Mouse (Mus musculus) layer of hippocampus, postnatal 14 days (tissue): ENCODE results near the gene Tead3. TPM values are rescaled to one million over a fixed set of nuclear protein-coding genes. Genes with fewer than 3 reads are reported as not detected.
A peak's percentile ranks its signal among the peaks of the same experiment; 100 is the strongest.

Source experiments
- DNase-seq, 2 experiments: peaks; one replicate each; pipeline ENCODE4 v3.0.0; 2021 to 2022; ENCODE audit warnings: low spot score in 2 of 2, mixed read lengths in 1 of 2
- total RNA-seq, 2 experiments: library from RNA; stranded (reverse); gene quantifications; 2 replicates each; pipeline ENCODE4 v1.2.3; 2021

The Tead3 gene
- total RNA-seq, 2 experiments from 2014 or later = 5.1 to 5.7 TPM

GRCm38 (mm10) chr17:28311366-28312132 lies 39.1 kb downstream of the Tead3 start:
- DNase-seq = no peak

- DNase-seq = no peak
These were observed 39.8 kb downstream of the Tead3 start for GRCm38 (mm10) chr17:28310831-28311230.

DNA sequence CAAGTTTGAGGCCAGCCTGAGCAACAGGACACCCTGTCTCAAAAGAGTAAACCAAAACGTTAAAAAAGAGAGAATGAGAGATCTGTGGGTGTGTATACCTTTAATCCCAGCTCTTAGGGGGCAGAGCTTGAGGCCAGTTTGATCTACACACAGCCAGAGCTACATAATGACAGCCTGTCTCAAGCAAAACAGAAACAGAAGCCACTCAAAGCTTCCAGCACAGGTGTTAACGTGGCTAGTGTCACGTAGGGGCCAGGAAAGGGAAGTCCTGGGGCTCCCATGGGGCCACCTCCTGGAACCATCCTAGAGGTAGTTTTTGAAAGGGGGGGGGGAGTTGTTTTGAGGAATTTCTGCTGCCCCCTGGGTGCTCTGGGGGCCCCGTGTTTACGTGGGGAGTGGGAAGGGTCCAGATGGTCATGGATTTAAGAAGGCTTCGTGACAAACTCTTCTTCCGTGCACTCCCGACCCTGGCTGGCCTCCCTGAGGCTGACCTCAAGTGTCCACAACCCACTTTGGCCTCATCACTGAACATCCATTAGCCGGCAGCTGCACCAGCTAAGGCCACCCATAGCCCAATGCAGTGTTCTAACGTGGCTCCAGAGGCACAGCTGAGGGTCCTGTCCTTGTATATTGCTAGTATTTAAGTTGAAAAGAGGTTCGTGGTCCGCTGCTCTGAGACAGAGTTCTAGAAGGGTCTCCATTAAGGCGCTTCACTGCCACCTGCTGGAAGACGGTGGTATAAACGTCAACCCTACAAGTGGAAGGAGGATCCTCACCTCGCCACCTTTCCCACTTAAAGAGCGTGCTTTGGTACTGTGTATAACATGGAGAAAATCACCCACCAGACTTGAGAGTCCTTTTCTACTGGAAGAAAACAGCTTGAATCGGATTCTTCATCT lies 42.1 kb downstream of the Tead3 start:
- DNase-seq = peak; percentile 88 to 89

DNA sequence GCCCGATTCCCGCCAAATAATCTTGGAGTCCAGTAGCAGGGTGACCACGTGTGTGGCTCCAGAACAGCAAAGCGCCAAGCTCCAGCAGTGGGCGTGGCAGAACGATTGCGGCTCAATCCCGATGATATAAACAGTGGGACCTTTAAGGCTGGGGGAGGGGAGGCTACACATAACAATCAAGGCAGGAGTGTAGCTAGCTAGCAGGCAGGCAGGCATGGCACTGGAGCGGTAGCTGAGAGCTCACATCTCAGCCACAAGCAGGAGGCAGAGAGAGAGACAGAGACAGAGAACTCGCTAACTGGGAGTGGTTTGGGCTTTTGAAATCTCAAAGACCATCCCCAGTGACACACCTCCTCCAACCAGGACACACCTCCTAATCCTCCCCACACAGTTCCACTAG lies 45.4 kb downstream of the Tead3 start:
- no peak for DNase-seq

DNA sequence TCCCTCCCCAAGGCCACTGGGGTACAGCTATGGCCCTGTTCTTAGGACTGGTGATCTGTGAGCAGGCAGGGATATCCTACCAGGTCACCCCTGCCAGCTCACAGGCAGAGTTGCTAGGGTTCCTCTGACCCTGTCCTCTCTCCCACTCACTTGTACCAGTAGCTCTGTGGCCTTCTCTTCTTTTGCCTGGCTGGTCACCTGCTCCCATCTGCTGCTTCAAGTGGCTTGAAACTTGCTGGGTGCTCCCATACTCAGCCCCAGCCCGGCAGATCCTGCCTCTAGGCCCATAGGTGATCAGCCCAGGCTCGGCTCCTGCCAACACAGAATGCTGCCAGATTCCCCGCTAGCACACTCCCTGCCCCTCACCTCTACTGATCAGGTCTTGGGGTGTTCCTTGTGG lies 49.8 kb downstream of the Tead3 start:
- no peak for DNase-seq

DNA sequence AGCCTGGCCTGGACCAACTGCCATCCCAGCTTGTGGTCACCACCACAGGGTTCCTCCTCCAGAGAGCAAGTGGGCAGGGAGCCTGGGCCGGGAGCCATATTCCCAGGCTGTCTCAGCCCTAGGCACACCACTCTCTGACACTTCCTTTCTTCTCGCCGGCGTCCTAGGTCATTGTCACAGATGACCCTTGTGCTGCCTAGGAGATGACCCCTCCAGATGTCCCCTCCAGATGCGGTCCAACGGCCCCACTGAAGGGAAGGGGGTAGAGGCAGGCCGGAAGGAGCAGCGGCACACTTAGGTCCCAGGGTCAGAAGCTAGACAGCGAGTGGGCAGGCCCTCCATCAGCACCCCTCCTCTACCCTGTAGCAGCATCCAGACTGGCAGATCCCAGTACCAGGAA lies 50.3 kb downstream of the Tead3 start:
- DNase-seq = no peak

DNA sequence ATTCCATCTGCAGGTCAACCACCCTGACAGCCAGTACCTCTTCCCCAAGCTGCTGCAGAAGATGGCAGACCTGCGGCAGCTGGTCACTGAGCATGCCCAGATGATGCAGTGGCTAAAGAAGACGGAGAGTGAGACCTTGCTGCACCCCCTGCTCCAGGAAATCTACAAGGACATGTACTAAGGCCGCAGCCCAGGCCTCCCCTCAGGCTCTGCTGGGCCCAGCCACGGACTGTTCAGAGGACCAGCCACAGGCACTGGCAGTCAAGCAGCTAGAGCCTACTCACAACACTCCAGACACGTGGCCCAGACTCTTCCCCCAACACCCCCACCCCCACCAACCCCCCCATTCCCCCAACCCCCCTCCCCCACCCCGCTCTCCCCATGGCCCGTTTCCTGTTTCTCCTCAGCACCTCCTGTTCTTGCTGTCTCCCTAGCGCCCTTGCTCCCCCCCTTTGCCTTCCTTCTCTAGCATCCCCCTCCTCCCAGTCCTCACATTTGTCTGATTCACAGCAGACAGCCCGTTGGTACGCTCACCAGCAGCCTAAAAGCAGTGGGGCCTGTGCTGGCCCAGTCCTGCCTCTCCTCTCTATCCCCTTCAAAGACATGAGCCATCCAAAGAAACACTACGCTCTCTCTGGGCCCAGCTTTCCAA lies 50.8 kb downstream of the Tead3 start:
- no peak for DNase-seq

DNA sequence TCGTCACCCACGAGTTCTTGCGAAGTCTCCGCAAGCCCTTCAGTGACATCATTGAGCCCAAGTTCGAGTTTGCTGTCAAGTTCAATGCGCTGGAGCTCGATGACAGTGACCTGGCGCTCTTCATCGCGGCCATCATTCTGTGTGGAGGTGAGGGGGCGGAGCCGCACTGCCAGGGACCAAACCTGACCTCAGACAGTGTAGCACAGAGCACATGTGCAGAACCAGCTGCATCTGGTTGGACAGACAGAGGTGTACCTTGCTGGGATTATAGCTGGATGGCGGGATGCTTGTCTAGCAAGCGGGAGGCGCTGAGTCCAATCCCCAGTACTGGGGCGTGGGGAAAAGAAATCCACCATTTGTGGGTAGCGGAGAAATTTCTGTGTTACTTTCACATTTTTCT lies 51.7 kb downstream of the Tead3 start:
- no peak for DNase-seq

- peak in 1 of 2 experiments; percentile 29 for DNase-seq
These were observed 55.9 kb downstream of the Tead3 start for GRCm38 (mm10) chr17:28294449-28295333.

GRCm38 (mm10) chr17:28293716-28294115 lies 56.9 kb downstream of the Tead3 start:
- no peak for DNase-seq

GRCm38 (mm10) chr17:28291346-28291745 lies 59.3 kb downstream of the Tead3 start:
- DNase-seq = no peak

DNA sequence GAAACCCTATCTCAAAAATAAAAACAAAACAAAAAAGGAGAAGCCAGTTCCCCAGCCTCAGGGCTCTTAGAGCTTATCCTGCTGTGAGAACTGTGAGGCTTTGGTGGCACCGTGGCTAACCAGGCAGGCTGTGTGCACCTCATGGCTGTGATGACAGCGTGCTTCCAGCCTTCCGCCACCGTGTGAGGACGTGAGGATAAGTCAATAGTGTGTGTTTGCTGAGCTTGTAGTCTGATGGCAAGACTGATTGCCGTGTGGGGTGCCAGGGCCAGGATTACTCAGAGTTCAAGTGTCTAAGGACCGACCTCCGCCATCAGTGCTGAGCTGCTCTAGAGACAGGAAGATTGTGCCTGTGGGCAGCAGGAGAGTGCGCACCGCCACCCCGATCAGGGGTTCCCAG lies 59.9 kb downstream of the Tead3 start:
- DNase-seq = no peak

GRCm38 (mm10) chr17:28290262-28290661 lies 60.4 kb downstream of the Tead3 start:
- peak; percentile 39 to 67 for DNase-seq

GRCm38 (mm10) chr17:28287980-28288379 lies 62.6 kb downstream of the Tead3 start:
- DNase-seq = no peak

- DNase-seq = no peak
These were observed 63.0 kb downstream of the Tead3 start for GRCm38 (mm10) chr17:28287578-28287977.

- no peak for DNase-seq
These were observed 63.7 kb downstream of the Tead3 start for GRCm38 (mm10) chr17:28286964-28287363.

- no peak for DNase-seq
These were observed 64.5 kb downstream of the Tead3 start for GRCm38 (mm10) chr17:28286133-28286532.

- DNase-seq = no peak
These were observed 67.4 kb downstream of the Tead3 start for GRCm38 (mm10) chr17:28283199-28283598.

- DNase-seq = no peak
These were observed 68.7 kb downstream of the Tead3 start for GRCm38 (mm10) chr17:28281866-28282441.
